Mouse (Mus musculus): ENCODE data around the gene Neurl4.

The Neurl4 gene

GRCm38 (mm10) chr11:69881787-69882670 is 18.8 kb upstream of the Neurl4 start:
- DNase-seq, result no peak

GRCm38 (mm10) chr11:69883066-69883465 is 17.8 kb upstream of the Neurl4 start:
- peak in 1 of 2 experiments; percentile 63 for DNase-seq

- no peak for DNase-seq
Measured at GRCm38 (mm10) chr11:69883527-69884151, 17.2 kb upstream of the Neurl4 start.

- no peak for DNase-seq
Measured at GRCm38 (mm10) chr11:69884240-69884639, 16.6 kb upstream of the Neurl4 start.

- no peak for DNase-seq
Measured at GRCm38 (mm10) chr11:69884663-69885062, 16.2 kb upstream of the Neurl4 start.

GRCm38 (mm10) chr11:69886907-69887635 is 13.8 kb upstream of the Neurl4 start:
- no peak for DNase-seq

GRCm38 (mm10) chr11:69891482-69891881 is 9.4 kb upstream of the Neurl4 start:
- no peak for DNase-seq

GRCm38 (mm10) chr11:69894671-69895070 is 6.2 kb upstream of the Neurl4 start:
- DNase-seq, result peak; percentile 75 to 80

GRCm38 (mm10) chr11:69895291-69895690 is 5.6 kb upstream of the Neurl4 start, which contains the start of gene Acap1:
Acap1 (minus strand) TSS chr11:69895539.
- DNase-seq, result peak; percentile 58 to 67

- DNase-seq, result no peak
Measured at GRCm38 (mm10) chr11:69899870-69900269, 1.0 kb upstream of the Neurl4 start.

GRCm38 (mm10) chr11:69901406-69901846 is 554 bp downstream of the Neurl4 start:
- DNase-seq, result peak; percentile 81 to 89

- no peak for DNase-seq
Measured at GRCm38 (mm10) chr11:69901993-69902392, 1.1 kb downstream of the Neurl4 start.

GRCm38 (mm10) chr11:69902972-69903371 is 2.1 kb downstream of the Neurl4 start:
- DNase-seq, result no peak

- DNase-seq, result no peak
Measured at GRCm38 (mm10) chr11:69904311-69904710, 3.4 kb downstream of the Neurl4 start.

- no peak for DNase-seq
Measured at GRCm38 (mm10) chr11:69908645-69909044, 7.8 kb downstream of the Neurl4 start.

- DNase-seq, result no peak
Measured at GRCm38 (mm10) chr11:69909174-69909573, 8.3 kb downstream of the Neurl4 start.

- no peak for DNase-seq
Measured at GRCm38 (mm10) chr11:69910177-69910576, 9.3 kb downstream of the Neurl4 start.

GRCm38 (mm10) chr11:69910781-69911560 is 10.1 kb downstream of the Neurl4 start:
- no peak for DNase-seq

GRCm38 (mm10) chr11:69911701-69912100 is 10.8 kb downstream of the Neurl4 start:
- DNase-seq, result no peak

- DNase-seq, result no peak
Measured at GRCm38 (mm10) chr11:69912716-69913530, 12.1 kb downstream of the Neurl4 start.
